Mouse (Mus musculus) brain, embryonic 14.5 days (tissue): Measurements from ENCODE around the gene Eya2.

Experiments
- CTCF ChIP-seq: fragments of 200-500 bp; IDR thresholded peaks from 2 replicates; pipeline ENCODE4 v1.5.1; 2012; ENCODE audit warnings: inconsistent platforms, mild to moderate bottlenecking, moderate library complexity, borderline replicate concordance; ENCODE audit not compliant: insufficient read depth, insufficient read length; ENCODE audit errors: extremely low read depth
- POLR2A ChIP-seq: fragments of 200-500 bp; IDR thresholded peaks from 2 replicates; pipeline ENCODE4 v1.6.1; 2012; ENCODE audit warnings: mild to moderate bottlenecking, inconsistent platforms, borderline replicate concordance; ENCODE audit not compliant: poor library complexity, insufficient read depth, insufficient read length, severe bottlenecking; ENCODE audit errors: extremely low read depth

GRCm38 (mm10) chr2:165708266-165708665 lies 113.4 kb downstream of the Eya2 start:
- TF ChIP-seq CTCF = no peak
- TF ChIP-seq POLR2A = no peak
